31 mouse cellular contexts compared by ENCODE assay signal in the genomic region with DNA sequence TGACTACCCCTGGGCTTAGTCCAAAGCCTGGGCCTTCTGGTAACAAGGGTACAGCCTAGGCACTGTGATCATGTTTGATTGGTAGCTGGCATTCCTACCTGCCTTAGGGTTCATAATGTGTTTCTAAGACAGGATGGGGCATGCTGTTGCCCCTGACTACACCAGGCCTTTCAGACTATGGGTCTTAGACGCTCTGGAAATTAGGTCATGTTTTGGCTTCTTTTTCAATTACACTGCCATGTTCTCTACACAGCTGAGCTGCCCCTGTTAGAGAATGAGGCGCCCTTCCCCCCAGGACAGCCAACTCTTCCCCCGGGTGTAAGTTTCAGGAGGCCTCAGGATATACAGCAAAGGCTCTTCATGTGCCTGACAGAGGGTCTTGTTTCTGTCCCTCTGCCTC. TPM values are rescaled to one million over a fixed set of nuclear protein-coding genes. Genes with fewer than 3 reads are reported as not detected.
A peak's percentile ranks its signal among the peaks of the same experiment; 100 is the strongest.
DNase-seq lines count a peak whose midpoint lies in the region; ATAC-seq and TF ChIP-seq lines count a peak whose summit lies in the region.
"Had no signal": no experiment of that assay in that cellular context is flagged by ENCODE, and none has a peak within 500 bp of the region (broad histone marks: within the 10 kb centered on the region; RNA-seq: fewer than 3 reads in every experiment).

No protein-coding gene starts in this region.

- no peak for TF ChIP-seq CTCF in brain, embryonic 14.5 days (IDR thresholded peaks at IDR 0.05; ENCODE audit: borderline replicate concordance, extremely low read depth, insufficient read depth, insufficient read length)

- no peak overlapping the region for H3K27ac ChIP-seq in forebrain, embryonic 13.5 days
- H3K27ac ChIP-seq in forebrain, embryonic 10.5 days = no peak overlapping the region
- H3K27ac ChIP-seq in hindbrain, embryonic 15.5 days (replicated peaks) = no peak overlapping the region
- no peak overlapping the region for H3K27ac ChIP-seq in hindbrain, embryonic 13.5 days
- H3K27ac ChIP-seq: embryonic facial prominence, embryonic 12.5 days; gastrocnemius, adult 2 months; heart, embryonic 13.5 days; kidney, postnatal 0 days; limb, embryonic 10.5 days; limb, embryonic 15.5 days; liver, embryonic 13.5 days; macrophage; midbrain, embryonic 13.5 days; stomach, embryonic 15.5 days had no signal

- no peaks in the 10 kb centered on the region for H3K9me3 ChIP-seq in forebrain, embryonic 13.5 days (replicated peaks)
- H3K9me3 ChIP-seq in forebrain, embryonic 10.5 days = peaks cover 3% of the 10 kb centered on the region; the same call in 1 of the 2 replicates
- H3K9me3 ChIP-seq in hindbrain, embryonic 15.5 days = no peaks in the 10 kb centered on the region
- H3K9me3 ChIP-seq in hindbrain, embryonic 13.5 days = no peaks in the 10 kb centered on the region
- H3K9me3 ChIP-seq: embryonic facial prominence, embryonic 12.5 days; G1E; heart, embryonic 13.5 days; limb, embryonic 10.5 days; limb, embryonic 15.5 days; liver, embryonic 13.5 days; midbrain, embryonic 13.5 days; stomach, embryonic 15.5 days had no signal

- no peaks in the 10 kb centered on the region for H3K27me3 ChIP-seq in forebrain, embryonic 13.5 days
- H3K27me3 ChIP-seq in forebrain, embryonic 10.5 days (ENCODE audit: poor library complexity, severe bottlenecking) = no peaks in the 10 kb centered on the region
- H3K27me3 ChIP-seq in hindbrain, embryonic 15.5 days = no peaks in the 10 kb centered on the region
- H3K27me3 ChIP-seq in hindbrain, embryonic 13.5 days = no peaks in the 10 kb centered on the region
- H3K27me3 ChIP-seq: embryonic facial prominence, embryonic 12.5 days; heart, embryonic 13.5 days; limb, embryonic 15.5 days; liver, embryonic 13.5 days; midbrain, embryonic 13.5 days; stomach, embryonic 15.5 days had no signal

- no peak for TF ChIP-seq POLR2A in brain, embryonic 14.5 days (IDR thresholded peaks at IDR 0.05; ENCODE audit: borderline replicate concordance, extremely low read depth, insufficient read depth, insufficient read length, poor library complexity, severe bottlenecking)

- no peak overlapping the region for H3K4me3 ChIP-seq in forebrain, embryonic 13.5 days
- H3K4me3 ChIP-seq in forebrain, embryonic 10.5 days = no peak overlapping the region
- no peak overlapping the region for H3K4me3 ChIP-seq in hindbrain, embryonic 15.5 days
- H3K4me3 ChIP-seq in hindbrain, embryonic 13.5 days = no peak overlapping the region
- H3K4me3 ChIP-seq: embryonic facial prominence, embryonic 12.5 days; gastrocnemius, adult 2 months; heart, embryonic 13.5 days; limb, embryonic 10.5 days; limb, embryonic 15.5 days; liver, embryonic 13.5 days; midbrain, embryonic 13.5 days; stomach, embryonic 15.5 days had no signal

- H3K4me1 ChIP-seq in forebrain, embryonic 13.5 days = no peaks in the 10 kb centered on the region; the same call in 1 of the 2 replicates
- H3K4me1 ChIP-seq in forebrain, embryonic 10.5 days = peaks cover 12% of the 10 kb centered on the region
- no peaks in the 10 kb centered on the region for H3K4me1 ChIP-seq in hindbrain, embryonic 15.5 days (replicated peaks)
- 0 out of 2 replicates have a peak, but pooled peaks cover 12% of the 10 kb centered on the region for H3K4me1 ChIP-seq in hindbrain, embryonic 13.5 days (replicated peaks)
- H3K4me1 ChIP-seq: embryonic facial prominence, embryonic 12.5 days; limb, embryonic 15.5 days; midbrain, embryonic 13.5 days; stomach, embryonic 15.5 days had no signal

- H3K4me2 ChIP-seq in forebrain, embryonic 13.5 days = no peak overlapping the region
- no peak overlapping the region for H3K4me2 ChIP-seq in hindbrain, embryonic 15.5 days
- no peak overlapping the region for H3K4me2 ChIP-seq in hindbrain, embryonic 13.5 days
- H3K4me2 ChIP-seq: embryonic facial prominence, embryonic 12.5 days; heart, embryonic 13.5 days; limb, embryonic 15.5 days; liver, embryonic 13.5 days; midbrain, embryonic 13.5 days; stomach, embryonic 15.5 days had no signal

- DNase-seq in forebrain, embryonic 10.5 days (ENCODE audit: extremely low spot score, low spot score) = no peak
- DNase-seq in brain, embryonic 14.5 days (ENCODE audit: low read depth) = peak; percentile 44
- DNase-seq in retina, embryonic 14.5 days (ENCODE audit: low spot score) = peak; percentile 67
- no peak for DNase-seq in urinary bladder, postnatal 10 days (ENCODE audit: low spot score)
- DNase-seq: adrenal gland, adult 8-10 months; cerebellum, adult 8-10 months; cerebellum, postnatal 25 days; gastrocnemius, adult 2 months; gastrocnemius, postnatal 36 days; heart, adult 18-20 months; heart, postnatal 10 days; kidney, adult 8-10 months; kidney, postnatal 4 days; layer of hippocampus, adult 9-11 months; liver, embryonic 13.5 days; lung, adult 18-20 months; right cerebral cortex, postnatal 25 days had no signal

- 0 out of 2 replicates have a peak, but pooled peaks have one; percentile 16 for ATAC-seq in forebrain, embryonic 13.5 days
- ATAC-seq in hindbrain, embryonic 15.5 days (ENCODE audit: low FRiP score, low read depth) = peak; percentile 29; the same call in 1 of the 2 replicates
- no peak for ATAC-seq in hindbrain, embryonic 13.5 days (ENCODE audit: low FRiP score)
- ATAC-seq: intestine, embryonic 16.5 days; lung, postnatal 0 days; midbrain, embryonic 13.5 days had no signal

- peaks cover 66% of the 10 kb centered on the region for H3K36me3 ChIP-seq in forebrain, embryonic 13.5 days (ENCODE audit: poor library complexity, severe bottlenecking)
- peaks cover 16% of the 10 kb centered on the region for H3K36me3 ChIP-seq in forebrain, embryonic 10.5 days (replicated peaks)
- peaks cover 40% of the 10 kb centered on the region for H3K36me3 ChIP-seq in hindbrain, embryonic 15.5 days
- peaks cover 78% of the 10 kb centered on the region for H3K36me3 ChIP-seq in hindbrain, embryonic 13.5 days

- no peak overlapping the region for H3K9ac ChIP-seq in forebrain, embryonic 13.5 days
- no peak overlapping the region for H3K9ac ChIP-seq in hindbrain, embryonic 15.5 days
- no peak overlapping the region for H3K9ac ChIP-seq in hindbrain, embryonic 13.5 days
- H3K9ac ChIP-seq: embryonic facial prominence, embryonic 12.5 days; heart, embryonic 13.5 days; limb, embryonic 15.5 days; liver, embryonic 13.5 days; midbrain, embryonic 13.5 days; stomach, embryonic 15.5 days had no signal

- 73% methylated on average over 3 of the region's 3 CpGs for WGBS in forebrain, embryonic 13.5 days
- WGBS in forebrain, embryonic 10.5 days = 83% methylated on average over 3 of the region's 3 CpGs
- WGBS in hindbrain, embryonic 15.5 days = 76% methylated on average over 3 of the region's 3 CpGs
- WGBS in hindbrain, embryonic 13.5 days = 87% methylated on average over 3 of the region's 3 CpGs

RNA-seq across cellular contexts. Expression of a gene that starts 50.6 kb away (rescaled TPM):
- polyA plus RNA-seq in forebrain, embryonic 13.5 days (2015; fragmentation: Nextera tagmentation; extraction: Ambion mirVana) = 38.5 and 39.4 TPM in 2 replicates
- 96.1 and 108 TPM in 2 replicates for polyA plus RNA-seq in forebrain, embryonic 10.5 days (2016; fragmentation: Nextera tagmentation; extraction: Ambion mirVana)
- polyA plus RNA-seq in hindbrain, embryonic 15.5 days (2015; fragmentation: Nextera tagmentation; extraction: Ambion mirVana) = 9.7 and 15.3 TPM in 2 replicates
- 13.8 and 14.7 TPM in 2 replicates for polyA plus RNA-seq in hindbrain, embryonic 13.5 days (2015; fragmentation: Nextera tagmentation; extraction: Ambion mirVana)
- polyA plus RNA-seq in brain, embryonic 14.5 days (2012; rRNA removed) = 14.9 and 15.1 TPM in 2 replicates
- polyA plus RNA-seq: G1E had no signal

Comparison
In these comparisons a context has a peak if more than half of its experiments do, and no peak if none do; other contexts are left out.
1. DNase-seq: peak in brain, embryonic 14.5 days (single experiment) and retina, embryonic 14.5 days (single experiment); none in forebrain, embryonic 10.5 days (single experiment) and urinary bladder, postnatal 10 days (single experiment).